Mouse (Mus musculus) bone marrow, adult 2 months (tissue): ENCODE measurements at regions not wholly inside any gene's neighbourhood (a gene's known extent, or its start where the extent isn't known, plus 50 kb on each side); places are given as distances from the start of the nearest gene placed in this dataset.

Experiments
- CTCF ChIP-seq: fragments of 200-500 bp; IDR thresholded peaks from 2 replicates; pipeline ENCODE4 v1.5.1; 2011; ENCODE audit warnings: low read length, control low read depth; ENCODE audit not compliant: control insufficient read depth, insufficient read depth
- POLR2A ChIP-seq: fragments of 200-500 bp; IDR thresholded peaks from 2 replicates; pipeline ENCODE4 v1.6.1; 2011; ENCODE audit warnings: low read depth, mild to moderate bottlenecking, control low read depth, low read length, borderline replicate concordance; ENCODE audit not compliant: control insufficient read depth

DNA sequence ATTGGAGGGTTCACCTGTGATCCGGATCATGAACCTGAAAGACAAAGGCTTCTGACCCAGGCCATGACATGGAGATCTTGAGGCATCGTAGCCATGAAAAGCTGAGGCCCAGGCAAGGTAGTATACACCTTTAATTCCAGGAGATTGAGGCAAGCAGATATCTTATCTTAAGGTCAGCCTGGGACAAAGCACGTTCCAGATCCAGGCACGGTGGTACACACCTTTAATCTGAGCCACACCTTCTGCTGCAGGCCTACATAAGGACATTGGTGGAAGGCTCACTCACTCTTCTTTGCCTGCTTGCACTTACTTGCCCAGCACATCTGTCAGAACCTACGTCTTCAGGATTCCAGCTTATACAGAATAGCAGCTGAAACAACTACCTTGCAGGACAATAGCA lies 93.0 kb upstream of the Cxadr start:
- TF ChIP-seq POLR2A, result no peak
- TF ChIP-seq CTCF, result no peak
